8 mouse cellular contexts compared by ENCODE assay signal in the genomic region with DNA sequence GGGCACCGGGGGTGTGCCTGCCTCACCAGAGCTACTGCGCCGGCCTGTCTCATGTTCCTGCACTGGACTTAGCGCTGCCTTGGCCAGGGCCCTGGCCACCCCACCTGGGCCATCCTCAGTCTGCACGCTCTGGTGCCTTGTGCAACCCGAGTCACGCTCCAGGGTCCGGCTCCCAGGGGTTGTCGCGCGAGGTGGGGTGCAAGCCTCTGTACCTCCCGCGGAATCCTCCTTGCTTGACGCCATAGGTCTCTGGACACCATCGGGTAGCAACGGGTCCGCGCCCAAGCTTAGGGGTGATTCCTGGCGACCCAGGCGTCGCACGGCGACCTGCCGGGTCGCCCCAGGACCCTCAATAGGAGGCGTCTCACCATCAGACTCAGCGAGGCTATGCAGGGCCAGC. TPM values are rescaled to one million over a fixed set of nuclear protein-coding genes. Genes with fewer than 3 reads are reported as not detected.
A peak's percentile ranks its signal among the peaks of the same experiment; 100 is the strongest.
DNase-seq lines count a peak whose midpoint lies in the region; ATAC-seq and TF ChIP-seq lines count a peak whose summit lies in the region.

No protein-coding gene starts in this region.

- DNase-seq in heart, postnatal 14 days = no peak
- DNase-seq in testis, postnatal 14 days (ENCODE audit: low spot score) = no peak
- no peak for DNase-seq in embryo, embryonic 10 days (ENCODE audit: low spot score)

- peak overlapping the region; percentile 87 for H3K4me2 ChIP-seq in heart, embryonic 14.5 days (ENCODE audit: low read length)
- peak overlapping the region; percentile 45 for H3K4me2 ChIP-seq in forebrain, embryonic 15.5 days (replicated peaks)
- peak overlapping the region; percentile 95 for H3K4me2 ChIP-seq in liver, embryonic 12.5 days

- ATAC-seq in heart, embryonic 14.5 days (ENCODE audit: insufficient number of reproducible peaks, insufficient read depth, low FRiP score, low read depth) = no peak
- ATAC-seq in forebrain, embryonic 15.5 days (replicated peaks) = no peak
- no peak for ATAC-seq in liver, embryonic 12.5 days
- ATAC-seq in megakaryocyte, adult 5-6 weeks (ENCODE audit: poor library complexity, severe bottlenecking) = no peak

- peaks cover 4 to 11% of the 10 kb centered on the region in 2 experiments; a peak in 2 of 4 replicates for H3K4me1 ChIP-seq in heart, embryonic 14.5 days (ENCODE audit: control insufficient read depth in 2 of 2, insufficient read depth in 2 of 2, low read length in 2 of 2)
- peaks cover 3% of the 10 kb centered on the region for H3K4me1 ChIP-seq in bone marrow, adult 2 months (ENCODE audit: control insufficient read depth, insufficient read depth, low read length)
- peaks cover 17% of the 10 kb centered on the region for H3K4me1 ChIP-seq in forebrain, embryonic 15.5 days
- peaks cover 47% of the 10 kb centered on the region for H3K4me1 ChIP-seq in liver, embryonic 12.5 days

- H3K9ac ChIP-seq in heart, embryonic 14.5 days (ENCODE audit: low read length) = peak overlapping the region; percentile 52
- H3K9ac ChIP-seq in forebrain, embryonic 15.5 days (replicated peaks) = no peak overlapping the region
- peak overlapping the region; percentile 62 for H3K9ac ChIP-seq in liver, embryonic 12.5 days

- peaks cover 5% of the 10 kb centered on the region for H3K9me3 ChIP-seq in heart, embryonic 14.5 days (ENCODE audit: control insufficient read depth, low read length)
- H3K9me3 ChIP-seq in forebrain, embryonic 15.5 days = no peaks in the 10 kb centered on the region
- H3K9me3 ChIP-seq in liver, embryonic 12.5 days (replicated peaks) = no peaks in the 10 kb centered on the region

- intact Hi-C loops in heart, postnatal 14 days (cut with DNase I) = no loop called here

- TF ChIP-seq CTCF in bone marrow, adult 2 months (IDR thresholded peaks at IDR 0.05; ENCODE audit: control insufficient read depth, insufficient read depth, low read length) = no peak

- 15% methylated on average over 27 of the region's 27 CpGs for WGBS in heart, embryonic 14.5 days
- WGBS in bone marrow, adult 2 months = 67% methylated on average over 27 of the region's 27 CpGs
- 29% methylated on average over 27 of the region's 27 CpGs for WGBS in forebrain, embryonic 15.5 days
- WGBS in liver, embryonic 12.5 days (ENCODE audit: insufficient replicate concordance) = 28% methylated on average over 27 of the region's 27 CpGs

- no peak for TF ChIP-seq POLR2A in bone marrow, adult 2 months (IDR thresholded peaks at IDR 0.05; ENCODE audit: borderline replicate concordance, control insufficient read depth, low read depth, low read length)

- H3K27me3 ChIP-seq in heart, embryonic 14.5 days (ENCODE audit: control insufficient read depth, insufficient read depth, low read length) = peaks cover 67% of the 10 kb centered on the region
- peaks cover 21% of the 10 kb centered on the region for H3K27me3 ChIP-seq in forebrain, embryonic 15.5 days
- peaks cover 60% of the 10 kb centered on the region for H3K27me3 ChIP-seq in liver, embryonic 12.5 days (replicated peaks)

- no peaks in the 10 kb centered on the region for H3K36me3 ChIP-seq in heart, embryonic 14.5 days (ENCODE audit: control insufficient read depth, insufficient read depth, low read length)
- peaks cover 69% of the 10 kb centered on the region for H3K36me3 ChIP-seq in forebrain, embryonic 15.5 days
- peaks cover 22% of the 10 kb centered on the region for H3K36me3 ChIP-seq in liver, embryonic 12.5 days

- peak overlapping the region; percentile 45 to 49; a peak in 3 of 4 replicates for H3K4me3 ChIP-seq in heart, embryonic 14.5 days (ENCODE audit: control insufficient read depth in 1 of 2, insufficient read depth in 1 of 2, low read depth in 1 of 2, low read length in 2 of 2)
- peak overlapping the region; percentile 61 for H3K4me3 ChIP-seq in bone marrow, adult 2 months (replicated peaks; ENCODE audit: control insufficient read depth, low read depth, low read length)
- peak overlapping the region; percentile 29 for H3K4me3 ChIP-seq in forebrain, embryonic 15.5 days
- peak overlapping the region; percentile 61 for H3K4me3 ChIP-seq in liver, embryonic 12.5 days

- no peak overlapping the region for H3K27ac ChIP-seq in heart, embryonic 14.5 days (replicated peaks in 1 of 2; ENCODE audit: control insufficient read depth in 1 of 2, insufficient read depth in 1 of 2, low read depth in 2 of 2, low read length in 2 of 2)
- peak overlapping the region; percentile 20; the same call in 1 of the 2 replicates for H3K27ac ChIP-seq in bone marrow, adult 2 months (ENCODE audit: control insufficient read depth, insufficient read depth, low read depth, low read length, poor library complexity)
- H3K27ac ChIP-seq in forebrain, embryonic 15.5 days (replicated peaks) = no peak overlapping the region
- peak overlapping the region; percentile 53; the same call in 1 of the 2 replicates for H3K27ac ChIP-seq in liver, embryonic 12.5 days

RNA-seq across cellular contexts. Expression of gene Dnase2a, which starts 4.0 kb away (rescaled TPM):
- 4.5 and 5.5 TPM in 2 replicates for polyA plus RNA-seq in heart, embryonic 14.5 days (2014; fragmentation: Nextera tagmentation; extraction: Ambion mirVana)
- 1 to 10 TPM; 5.9 to 7.3 TPM for total RNA-seq in heart, postnatal 14 days (2021)
- 35.0 and 54.0 TPM in 2 replicates for polyA plus RNA-seq in bone marrow, adult 2 months (2011; ENCODE audit: insufficient read depth, insufficient read length, low replicate concordance, missing spikeins)
- 5.6 TPM in 2 replicates for polyA plus RNA-seq in forebrain, embryonic 15.5 days (2015; fragmentation: Nextera tagmentation; extraction: Ambion mirVana)
- 10.8 and 11.4 TPM in 2 replicates for polyA plus RNA-seq in liver, embryonic 12.5 days (2016; fragmentation: Nextera tagmentation; extraction: Ambion mirVana)
- total RNA-seq in megakaryocyte, adult 5-6 weeks (2015) = 15.2 and 30.1 TPM in 2 replicates
- 27.4 and 39.0 TPM in 2 replicates for total RNA-seq in megakaryocyte, adult 5-6 weeks (2017)

RNA-seq across cellular contexts. Expression of gene Klf1, which starts 10.7 kb away (rescaled TPM):
- polyA plus RNA-seq in heart, embryonic 14.5 days (2014; fragmentation: Nextera tagmentation; extraction: Ambion mirVana) = 1.8 and 2.5 TPM in 2 replicates
- total RNA-seq in heart, postnatal 14 days (2021) = not detected
- 142 and 168 TPM in 2 replicates for polyA plus RNA-seq in bone marrow, adult 2 months (2011; ENCODE audit: insufficient read depth, insufficient read length, low replicate concordance, missing spikeins)
- 0.75 and 0.87 TPM in 2 replicates for polyA plus RNA-seq in forebrain, embryonic 15.5 days (2015; fragmentation: Nextera tagmentation; extraction: Ambion mirVana)
- polyA plus RNA-seq in liver, embryonic 12.5 days (2016; fragmentation: Nextera tagmentation; extraction: Ambion mirVana) = 517 and 552 TPM in 2 replicates
- 2.0 and 5.2 TPM in 2 replicates for total RNA-seq in megakaryocyte, adult 5-6 weeks (2015)
- 1.8 and 8.7 TPM in 2 replicates for total RNA-seq in megakaryocyte, adult 5-6 weeks (2017)

RNA-seq across cellular contexts. Expression of gene Gcdh, which starts 18.7 kb away (rescaled TPM):
- 34.0 and 38.6 TPM in 2 replicates for polyA plus RNA-seq in heart, embryonic 14.5 days (2014; fragmentation: Nextera tagmentation; extraction: Ambion mirVana)
- 10 to 100 TPM; 41.4 to 42.0 TPM for total RNA-seq in heart, postnatal 14 days (2021)
- polyA plus RNA-seq in bone marrow, adult 2 months (2011; ENCODE audit: insufficient read depth, insufficient read length, low replicate concordance, missing spikeins) = 19.1 and 33.0 TPM in 2 replicates
- 36.2 and 37.4 TPM in 2 replicates for polyA plus RNA-seq in forebrain, embryonic 15.5 days (2015; fragmentation: Nextera tagmentation; extraction: Ambion mirVana)
- polyA plus RNA-seq in liver, embryonic 12.5 days (2016; fragmentation: Nextera tagmentation; extraction: Ambion mirVana) = 41.1 and 44.3 TPM in 2 replicates
- 7.4 and 8.8 TPM in 2 replicates for total RNA-seq in megakaryocyte, adult 5-6 weeks (2015)
- 9.7 and 11.9 TPM in 2 replicates for total RNA-seq in megakaryocyte, adult 5-6 weeks (2017)

RNA-seq across cellular contexts. Expression of gene Mast1, which starts 24.8 kb away (rescaled TPM):
- 0.08 and 0.23 TPM in 2 replicates for polyA plus RNA-seq in heart, embryonic 14.5 days (2014; fragmentation: Nextera tagmentation; extraction: Ambion mirVana)
- not detected for total RNA-seq in heart, postnatal 14 days (2021)
- polyA plus RNA-seq in bone marrow, adult 2 months (2011; ENCODE audit: insufficient read depth, insufficient read length, low replicate concordance, missing spikeins) = not detected in 2 replicates
- polyA plus RNA-seq in forebrain, embryonic 15.5 days (2015; fragmentation: Nextera tagmentation; extraction: Ambion mirVana) = 48.3 and 52.5 TPM in 2 replicates
- 0.18 TPM in 2 replicates for polyA plus RNA-seq in liver, embryonic 12.5 days (2016; fragmentation: Nextera tagmentation; extraction: Ambion mirVana)
- 0.02 TPM in 1 of 2 replicates, not detected in the other for total RNA-seq in megakaryocyte, adult 5-6 weeks (2015)
- 0.07 and 0.08 TPM in 2 replicates for total RNA-seq in megakaryocyte, adult 5-6 weeks (2017)

RNA-seq across cellular contexts. Expression of gene Rtbdn, which starts 34.4 kb away (rescaled TPM):
- 0.12 TPM in 1 of 2 replicates, not detected in the other for polyA plus RNA-seq in heart, embryonic 14.5 days (2014; fragmentation: Nextera tagmentation; extraction: Ambion mirVana)
- total RNA-seq in heart, postnatal 14 days (2021) = not detected
- not detected in 2 replicates for polyA plus RNA-seq in bone marrow, adult 2 months (2011; ENCODE audit: insufficient read depth, insufficient read length, low replicate concordance, missing spikeins)
- 2.0 and 2.3 TPM in 2 replicates for polyA plus RNA-seq in forebrain, embryonic 15.5 days (2015; fragmentation: Nextera tagmentation; extraction: Ambion mirVana)
- 0.39 and 0.60 TPM in 2 replicates for polyA plus RNA-seq in liver, embryonic 12.5 days (2016; fragmentation: Nextera tagmentation; extraction: Ambion mirVana)
- total RNA-seq in megakaryocyte, adult 5-6 weeks (2015) = not detected in 2 replicates
- not detected in 2 replicates for total RNA-seq in megakaryocyte, adult 5-6 weeks (2017)

Comparison
In these comparisons a context has a peak if more than half of its experiments do, and no peak if none do; other contexts are left out.
1. H3K27ac ChIP-seq: peak in bone marrow, adult 2 months (single experiment) and liver, embryonic 12.5 days (single experiment); none in heart, embryonic 14.5 days (0 of 2) and forebrain, embryonic 15.5 days (single experiment).
2. H3K4me2 ChIP-seq: peak in every context shown above with its lines; median percentile 95 in liver, embryonic 12.5 days; 87 in heart, embryonic 14.5 days; 45 in forebrain, embryonic 15.5 days.
3. RNA of gene Klf1, which starts 10.7 kb away (polyA plus RNA-seq): 517 to 552 TPM in liver, embryonic 12.5 days and 142 to 168 TPM in bone marrow, adult 2 months; 1.8 to 2.5 TPM in heart, embryonic 14.5 days and 0.75 to 0.87 TPM in forebrain, embryonic 15.5 days; every median in the first group is over 10 times any median in the second.
4. Peak in every context shown above with its lines, with median percentiles within 50 percentile points of each other: H3K4me3 ChIP-seq.